Mouse (Mus musculus) ES-Bruce4 (cell line): Measurements from ENCODE around the gene Cxcl9.

Experiments
- CTCF ChIP-seq: IDR thresholded peaks from one replicate; pipeline ENCODE4 v1.8.1; 2011; ENCODE audit warnings: low read depth, low read length
- POLR2A ChIP-seq: IDR thresholded peaks from one replicate; pipeline ENCODE4 v1.8.1; 2011; ENCODE audit warnings: low read length; ENCODE audit not compliant: insufficient read depth

GRCm38 (mm10) chr5:92358767-92359455, 31.0 kb upstream of the Cxcl9 start:
- TF ChIP-seq POLR2A = no peak
- TF ChIP-seq CTCF = no peak
